Mouse (Mus musculus): ENCODE measurements around the gene Trim7. TPM values are rescaled to one million over a fixed set of nuclear protein-coding genes. Genes with fewer than 3 reads are reported as not detected.
A peak's percentile ranks its signal among the peaks of the same experiment; 100 is the strongest.
"Not testable (repeated sequence)": the region's sequence is repeated elsewhere in the genome, so short reads cannot be mapped to it uniquely, and the experiment has no call there.

The Trim7 gene
- polyA plus RNA-seq, 1 experiment from 2014 or later: 4.8 TPM

GRCm38 (mm10) chr11:48871817-48872541, 46.0 kb downstream of the Trim7 start:
- ATAC-seq (ENCODE audit: low FRiP score, low TSS enrichment): peak; percentile 50
- no peaks in the 10 kb centered on the region; the same call in 1 of the 2 replicates for H3K36me3 ChIP-seq (ENCODE audit: insufficient read depth, low read length)
- peak overlapping the region; percentile 88 for H3K4me2 ChIP-seq (replicated peaks; ENCODE audit: low read depth, low read length)
- H3K27ac ChIP-seq (ENCODE audit: low read length): peak overlapping the region; percentile 61
- WGBS: 5% methylated on average over 17 of the region's 17 CpGs
- H3K9ac ChIP-seq (replicated peaks; ENCODE audit: low read length): peak overlapping the region; percentile 69
- no peaks in the 10 kb centered on the region for H3K27me3 ChIP-seq (ENCODE audit: insufficient read depth, low read length)
- H3K9me3 ChIP-seq (ENCODE audit: low read length): no peaks in the 10 kb centered on the region
- peak overlapping the region; percentile 54 for H3K4me3 ChIP-seq (ENCODE audit: low read length)
- H3K4me1 ChIP-seq (ENCODE audit: insufficient read depth, low read length): peaks cover 34% of the 10 kb centered on the region

- Histone ChIP-seq H3K4me2 (replicated peaks; ENCODE audit: low read depth, low read length) (peak overlapping the region; percentile 88; the same call in 1 of the 2 replicates), H3K36me3 (ENCODE audit: insufficient read depth, low read length) (no peaks in the 10 kb centered on the region), H3K27ac (ENCODE audit: low read length) (peak overlapping the region; percentile 61), H3K4me3 (ENCODE audit: low read length) (0 out of 2 replicates have a peak overlapping the region, but pooled peaks have one; percentile 54), H3K4me1 (ENCODE audit: insufficient read depth, low read length) (peaks cover 34% of the 10 kb centered on the region), H3K9ac (replicated peaks; ENCODE audit: low read length) (peak overlapping the region; percentile 69; the same call in 1 of the 2 replicates), H3K9me3 (ENCODE audit: low read length) (no peaks in the 10 kb centered on the region), H3K27me3 (ENCODE audit: insufficient read depth, low read length) (no peaks in the 10 kb centered on the region)
- 65% methylated on average over 7 of the region's 7 CpGs for WGBS
- no peak for ATAC-seq (ENCODE audit: low FRiP score, low TSS enrichment)
Measured at GRCm38 (mm10) chr11:48872695-48873300, 46.9 kb downstream of the Trim7 start.

DNA sequence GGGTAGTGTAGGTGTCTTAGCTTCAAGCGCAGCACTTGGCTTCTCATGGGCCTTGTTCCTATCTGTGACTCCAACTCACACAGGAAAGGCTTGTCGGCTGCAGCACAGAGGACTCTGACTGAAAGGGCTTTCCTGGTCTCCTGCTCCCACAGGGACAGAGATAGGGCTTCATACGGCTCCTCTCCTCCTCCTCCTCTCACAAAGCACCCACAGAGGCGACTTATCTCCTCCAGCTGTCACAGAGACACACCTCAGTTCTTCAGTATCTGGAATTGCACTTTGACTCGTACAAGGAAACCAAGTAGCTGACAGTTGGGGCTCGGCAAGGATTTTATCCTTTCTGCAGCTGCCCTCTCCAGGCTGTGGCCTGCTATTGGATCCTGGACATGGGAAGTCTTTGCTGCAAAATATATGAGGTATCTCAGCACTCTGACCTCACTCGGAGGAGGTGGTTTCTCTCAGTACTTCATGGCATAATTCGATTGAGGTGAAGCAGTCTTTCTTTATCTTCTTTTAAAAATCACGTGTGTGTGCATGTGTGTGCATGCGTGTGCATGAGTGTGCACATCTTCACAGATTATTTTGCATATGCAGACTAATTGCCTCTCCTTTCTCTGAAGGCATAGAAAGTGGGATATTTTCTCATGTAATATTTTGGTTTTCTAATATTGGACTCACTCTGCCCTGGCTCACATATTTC, 47.8 kb downstream of the Trim7 start:
- no peak for ATAC-seq (ENCODE audit: low FRiP score, low TSS enrichment)
- H3K9ac ChIP-seq (replicated peaks; ENCODE audit: low read length): no peak overlapping the region
- H3K27ac ChIP-seq (ENCODE audit: low read length): no peak overlapping the region
- no peaks in the 10 kb centered on the region for H3K27me3 ChIP-seq (ENCODE audit: insufficient read depth, low read length)
- H3K4me1 ChIP-seq (ENCODE audit: insufficient read depth, low read length): peaks cover 34% of the 10 kb centered on the region
- 53% methylated on average over 10 of the region's 10 CpGs for WGBS
- H3K36me3 ChIP-seq (ENCODE audit: insufficient read depth, low read length): no peaks in the 10 kb centered on the region
- H3K4me2 ChIP-seq (replicated peaks; ENCODE audit: low read depth, low read length): no peak overlapping the region
- H3K4me3 ChIP-seq (ENCODE audit: low read length): no peak overlapping the region
- no peaks in the 10 kb centered on the region for H3K9me3 ChIP-seq (ENCODE audit: low read length)

- Histone ChIP-seq H3K36me3 (ENCODE audit: insufficient read depth, low read length) (no peaks in the 10 kb centered on the region), H3K4me1 (ENCODE audit: insufficient read depth, low read length) (peaks cover 30% of the 10 kb centered on the region), H3K4me2 (replicated peaks; ENCODE audit: low read depth, low read length) (no peak overlapping the region), H3K4me3 (ENCODE audit: low read length) (no peak overlapping the region), H3K9me3 (ENCODE audit: low read length) (no peaks in the 10 kb centered on the region), H3K27ac (ENCODE audit: low read length) (no peak overlapping the region), H3K27me3 (ENCODE audit: insufficient read depth, low read length) (no peaks in the 10 kb centered on the region), H3K9ac (replicated peaks; ENCODE audit: low read length) (no peak overlapping the region)
- peak; percentile 40; the same call in 1 of the 2 replicates for ATAC-seq (ENCODE audit: low FRiP score, low TSS enrichment)
- WGBS: 0% methylated on average over 4 of the region's 4 CpGs
Measured at GRCm38 (mm10) chr11:48874465-48874864, 48.5 kb downstream of the Trim7 start.

- not testable (repeated sequence) for H3K4me3 ChIP-seq (ENCODE audit: low read length); H3K9ac ChIP-seq (replicated peaks; ENCODE audit: low read length); H3K36me3 ChIP-seq (ENCODE audit: insufficient read depth, low read length); H3K27me3 ChIP-seq (ENCODE audit: insufficient read depth, low read length); ATAC-seq (ENCODE audit: low FRiP score, low TSS enrichment); H3K4me2 ChIP-seq (replicated peaks; ENCODE audit: low read depth, low read length); H3K9me3 ChIP-seq (ENCODE audit: low read length); H3K27ac ChIP-seq (ENCODE audit: low read length)
- WGBS: 90% methylated on average over 1 of the region's 1 CpGs
- peaks cover 22% of the 10 kb centered on the region for H3K4me1 ChIP-seq (ENCODE audit: insufficient read depth, low read length)
Measured at GRCm38 (mm10) chr11:48875343-48875837, 49.5 kb downstream of the Trim7 start.

GRCm38 (mm10) chr11:48876680-48877079, 50.7 kb downstream of the Trim7 start:
- Histone ChIP-seq H3K9me3 (ENCODE audit: low read length) (no peaks in the 10 kb centered on the region), H3K4me3 (ENCODE audit: low read length) (no peak overlapping the region), H3K9ac (replicated peaks; ENCODE audit: low read length) (no peak overlapping the region), H3K4me1 (ENCODE audit: insufficient read depth, low read length) (peaks cover 17% of the 10 kb centered on the region), H3K27ac (ENCODE audit: low read length) (no peak overlapping the region), H3K27me3 (ENCODE audit: insufficient read depth, low read length) (no peaks in the 10 kb centered on the region), H3K36me3 (ENCODE audit: insufficient read depth, low read length) (no peaks in the 10 kb centered on the region), H3K4me2 (replicated peaks; ENCODE audit: low read depth, low read length) (no peak overlapping the region)
- WGBS: 88% methylated on average over 1 of the region's 1 CpGs
- no peak for ATAC-seq (ENCODE audit: low FRiP score, low TSS enrichment)

DNA sequence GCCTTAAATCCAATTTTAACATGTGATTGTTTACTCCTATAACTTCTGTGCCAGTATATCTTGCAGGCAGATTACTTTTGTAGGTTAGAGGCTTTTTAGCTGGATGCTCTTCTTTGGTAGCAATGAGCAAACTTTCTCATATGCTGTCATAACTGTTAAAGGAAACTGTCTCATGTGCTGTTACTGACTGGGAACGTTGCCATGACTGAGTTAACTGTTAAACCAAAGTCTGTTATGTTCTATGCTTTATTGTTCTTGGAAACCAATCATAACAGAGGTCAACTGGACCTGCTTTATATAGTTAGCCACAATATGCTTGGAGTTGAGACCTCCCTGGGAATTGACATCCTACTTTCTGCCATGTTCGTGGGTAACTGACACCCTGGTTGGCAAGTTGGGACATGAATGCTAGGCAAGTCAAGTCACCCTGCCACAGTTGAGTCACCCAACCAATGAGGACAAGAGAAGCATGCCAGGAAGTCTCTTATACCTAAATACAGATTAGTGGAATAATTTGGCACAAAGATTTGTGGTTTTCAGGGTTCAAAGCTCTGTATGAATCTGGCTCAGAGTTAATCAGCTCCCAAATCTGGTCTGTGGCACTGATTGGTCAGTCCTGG, 73.0 kb downstream of the Trim7 start:
- Histone ChIP-seq H3K36me3 (ENCODE audit: insufficient read depth, low read length) (no peaks in the 10 kb centered on the region), H3K27me3 (ENCODE audit: insufficient read depth, low read length) (no peaks in the 10 kb centered on the region), H3K27ac (ENCODE audit: low read length) (no peak overlapping the region), H3K4me2 (replicated peaks; ENCODE audit: low read depth, low read length) (no peak overlapping the region), H3K9ac (replicated peaks; ENCODE audit: low read length) (no peak overlapping the region), H3K4me3 (ENCODE audit: low read length) (no peak overlapping the region), H3K9me3 (ENCODE audit: low read length) (no peaks in the 10 kb centered on the region), H3K4me1 (ENCODE audit: insufficient read depth, low read length) (no peaks in the 10 kb centered on the region)
- ATAC-seq (ENCODE audit: low FRiP score, low TSS enrichment): no peak
- WGBS: 69% methylated on average over 2 of the region's 2 CpGs

DNA sequence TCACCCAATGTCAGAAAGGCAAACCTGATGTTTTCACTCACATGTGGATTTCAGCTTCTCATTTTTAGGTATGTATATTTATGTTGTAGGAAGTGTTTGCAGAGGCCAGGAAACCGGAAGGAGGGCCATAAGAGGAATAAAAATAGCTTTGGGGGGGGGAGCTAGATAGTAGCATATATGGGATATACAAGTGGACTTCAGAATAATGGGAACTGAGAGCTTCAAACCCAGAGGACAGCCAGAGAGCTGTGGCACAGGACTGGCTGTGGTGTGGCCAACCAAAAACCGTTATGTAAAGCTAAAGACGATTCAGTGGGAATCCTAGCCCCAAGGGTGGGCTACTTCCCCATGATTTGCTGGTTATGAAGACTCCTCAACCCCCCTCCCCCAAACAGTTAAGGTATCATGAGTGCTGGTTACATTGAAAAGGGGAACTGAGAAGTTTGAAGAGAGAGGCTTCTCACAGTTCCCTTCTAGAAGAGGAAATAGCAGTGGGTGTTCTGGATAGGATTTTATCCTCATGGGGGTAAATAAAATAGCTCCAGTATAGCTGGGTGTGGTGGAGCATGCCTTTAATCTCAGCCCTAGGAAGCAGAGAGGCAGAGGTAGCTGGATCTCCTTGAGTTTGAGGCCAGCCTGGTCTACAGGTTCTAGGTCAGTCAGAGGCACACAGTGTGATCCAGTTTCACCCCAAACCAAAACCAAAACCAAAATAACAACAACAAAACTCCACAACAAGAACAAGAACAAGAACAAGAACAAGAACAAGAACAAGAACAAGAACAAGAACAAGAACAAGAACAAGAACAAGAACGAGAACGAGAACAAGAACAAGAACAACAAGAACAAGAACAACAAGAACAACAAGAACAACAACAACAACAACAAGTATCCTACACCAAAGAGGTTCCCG, 75.0 kb downstream of the Trim7 start:
- H3K4me1 ChIP-seq (ENCODE audit: insufficient read depth, low read length); H3K4me2 ChIP-seq (replicated peaks; ENCODE audit: low read depth, low read length); H3K27ac ChIP-seq (ENCODE audit: low read length); H3K9ac ChIP-seq (replicated peaks; ENCODE audit: low read length); H3K4me3 ChIP-seq (ENCODE audit: low read length); H3K9me3 ChIP-seq (ENCODE audit: low read length); ATAC-seq (ENCODE audit: low FRiP score, low TSS enrichment); H3K36me3 ChIP-seq (ENCODE audit: insufficient read depth, low read length); H3K27me3 ChIP-seq (ENCODE audit: insufficient read depth, low read length): not testable (repeated sequence)
- WGBS: 80% methylated on average over 6 of the region's 6 CpGs

DNA sequence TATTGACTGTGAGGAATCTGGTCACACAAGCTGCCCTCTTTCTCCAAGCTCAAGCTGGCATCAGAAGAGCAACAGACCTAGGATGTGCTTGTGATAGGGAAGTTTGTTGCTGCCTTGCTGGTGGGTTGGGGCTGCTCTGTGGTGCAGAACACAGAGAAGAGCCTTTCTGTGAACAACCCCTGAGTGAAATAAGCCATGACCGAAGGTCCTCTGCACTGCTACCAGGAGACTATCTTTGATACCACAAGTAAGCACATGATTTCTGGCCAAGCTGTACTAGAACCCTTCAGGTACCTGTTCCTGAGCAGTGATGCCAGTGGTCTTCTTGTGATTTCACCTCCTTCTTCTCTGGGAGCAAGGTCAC, 75.6 kb downstream of the Trim7 start:
- not testable (repeated sequence) for H3K4me2 ChIP-seq (replicated peaks; ENCODE audit: low read depth, low read length); H3K4me3 ChIP-seq (ENCODE audit: low read length); ATAC-seq (ENCODE audit: low FRiP score, low TSS enrichment); H3K27me3 ChIP-seq (ENCODE audit: insufficient read depth, low read length); H3K9ac ChIP-seq (replicated peaks; ENCODE audit: low read length); H3K27ac ChIP-seq (ENCODE audit: low read length); H3K36me3 ChIP-seq (ENCODE audit: insufficient read depth, low read length); H3K9me3 ChIP-seq (ENCODE audit: low read length); H3K4me1 ChIP-seq (ENCODE audit: insufficient read depth, low read length)
- 88% methylated on average over 1 of the region's 1 CpGs for WGBS

All from kidney, embryonic 16.5 days (tissue).